Mouse (Mus musculus) kidney, embryonic 14.5 days (tissue): ENCODE measurements around the gene Tcf15. TPM values are rescaled to one million over a fixed set of nuclear protein-coding genes. Genes with fewer than 3 reads are reported as not detected.

Source experiments
- ATAC-seq: fragments of 200-750 bp; cut with Nextera tagmentation; 2 replicates; pipeline ENCODE4 v1.8.0; 2017; ENCODE audit warnings: moderate number of reproducible peaks, mild to moderate bottlenecking, moderate TSS enrichment, moderate library complexity; ENCODE audit not compliant: low FRiP score, low TSS enrichment
- H3K27ac ChIP-seq: fragments of 300-500 bp; sonication (generic); 2 replicates; pipeline ENCODE4 v1.5.1; 2014; ENCODE audit warnings: low read depth, mild to moderate bottlenecking, low read length, moderate library complexity, mixed read lengths
- H3K27me3 ChIP-seq: fragments of 300-500 bp; sonication (generic); 2 replicates; pipeline ENCODE4 v1.6.1; 2014; ENCODE audit warnings: mild to moderate bottlenecking, low read length; ENCODE audit not compliant: control insufficient read depth, insufficient read depth
- H3K36me3 ChIP-seq: fragments of 300-500 bp; sonication (generic); 2 replicates; pipeline ENCODE4 v1.6.1; 2014; ENCODE audit warnings: low read length, mixed read lengths; ENCODE audit not compliant: control insufficient read depth, insufficient read depth
- H3K4me1 ChIP-seq: fragments of 300-500 bp; sonication (generic); 2 replicates; pipeline ENCODE4 v1.6.1; 2014; ENCODE audit warnings: low read length, mixed read lengths; ENCODE audit not compliant: control insufficient read depth, insufficient read depth
- H3K4me2 ChIP-seq: fragments of 300-500 bp; sonication (generic); replicated peaks from 2 replicates; pipeline ENCODE4 v1.6.1; 2014; ENCODE audit warnings: low read depth, mild to moderate bottlenecking, low read length
- H3K4me3 ChIP-seq: fragments of 300-500 bp; sonication (generic); 2 replicates; pipeline ENCODE4 v1.5.1; 2014; ENCODE audit warnings: mild to moderate bottlenecking, low read length
- H3K9ac ChIP-seq: fragments of 300-500 bp; sonication (generic); 2 replicates; pipeline ENCODE4 v1.6.1; 2014; ENCODE audit warnings: low read depth, mild to moderate bottlenecking, low read length, moderate library complexity
- H3K9me3 ChIP-seq: fragments of 300-500 bp; sonication (generic); 2 replicates; pipeline ENCODE4 v1.6.1; 2016; ENCODE audit warnings: low read length; ENCODE audit not compliant: control insufficient read depth
- WGBS: fragments of 180-500 bp; shearing (Covaris S2); extraction: QIAGEN DNeasy Blood & Tissue Kit; methylation state at CpG from one replicate; pipeline ENCODE4 v1.1.7; 2014; 5-methylcytosine and 5-hydroxymethylcytosine counted together
- polyA plus RNA-seq: library from polyadenylated mRNA; unstranded; fragments of >200 nt; fragmentation: Nextera tagmentation; extraction: Ambion mirVana; gene quantifications from 2 replicates; pipeline ENCODE4 v1.2.1, GENCODE M21; 2014

Gene Tcf15
- polyA plus RNA-seq, 1 experiment from 2014 or later: 18.2 TPM

- Histone ChIP-seq H3K27me3 (no peaks in the 10 kb centered on the region), H3K4me2 (peak within 1 kb of the TSS; percentile 91), H3K9me3 (no peaks in the 10 kb centered on the region), H3K4me3 (peak within 1 kb of the TSS; percentile 68), H3K36me3 (no peaks in the 10 kb centered on the region), H3K4me1 (0 out of 2 replicates have a peak, but pooled peaks cover 5% of the 10 kb centered on the region), H3K27ac (peak within 1 kb of the TSS; percentile 47; the same call in 1 of the 2 replicates), H3K9ac (peak within 1 kb of the TSS; percentile 80)
- peak; percentile 91 for ATAC-seq
- WGBS: under 1% methylated on average over 76 of the region's 84 CpGs
Observed at GRCm38 (mm10) chr2:152105318-152106224, 37.8 kb upstream of the Tcf15 start, which contains the start of gene Srxn1. Gene Srxn1, plus strand, starts transcription at chr2:152105516.

- H3K4me3 ChIP-seq: peak overlapping the region; percentile 68
- peak overlapping the region; percentile 91 for H3K4me2 ChIP-seq
- 67% methylated on average over 3 of the region's 3 CpGs for WGBS
- H3K9me3 ChIP-seq: no peaks in the 10 kb centered on the region
- H3K27ac ChIP-seq: no peak overlapping the region
- peak overlapping the region; percentile 80; the same call in 1 of the 2 replicates for H3K9ac ChIP-seq
- no peaks in the 10 kb centered on the region for H3K27me3 ChIP-seq
- H3K4me1 ChIP-seq: 0 out of 2 replicates have a peak, but pooled peaks cover 5% of the 10 kb centered on the region
- H3K36me3 ChIP-seq: no peaks in the 10 kb centered on the region
- no peak for ATAC-seq
Observed at GRCm38 (mm10) chr2:152106225-152106595, 37.2 kb upstream of the Tcf15 start.

DNA sequence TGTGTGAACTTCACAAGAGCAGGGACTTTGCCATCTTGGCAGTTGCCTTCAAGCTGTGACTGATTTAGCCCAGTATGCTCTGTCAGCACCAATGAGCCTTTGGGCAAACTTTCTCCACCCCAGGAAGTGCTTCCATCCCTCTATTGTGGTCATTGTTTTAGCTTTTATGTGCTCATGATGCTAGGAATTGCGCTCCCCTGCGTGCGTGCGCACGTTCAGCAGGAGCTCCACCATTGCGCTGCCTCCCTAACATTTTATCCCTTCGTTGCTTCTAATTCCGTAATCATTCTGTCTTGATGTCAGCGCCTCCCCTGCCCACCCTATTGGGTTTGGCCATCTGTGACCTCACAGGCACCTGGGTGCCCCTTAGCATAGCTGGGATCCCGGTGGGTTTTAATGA lies 36.8 kb upstream of the Tcf15 start:
- Histone ChIP-seq H3K4me1 (0 out of 2 replicates have a peak, but pooled peaks cover 5% of the 10 kb centered on the region), H3K4me2 (no peak overlapping the region; the same call in 1 of the 2 replicates), H3K9ac (no peak overlapping the region), H3K27me3 (no peaks in the 10 kb centered on the region), H3K4me3 (no peak overlapping the region), H3K36me3 (no peaks in the 10 kb centered on the region), H3K27ac (no peak overlapping the region), H3K9me3 (no peaks in the 10 kb centered on the region)
- no peak for ATAC-seq
- WGBS: 88% methylated on average over 10 of the region's 10 CpGs

DNA sequence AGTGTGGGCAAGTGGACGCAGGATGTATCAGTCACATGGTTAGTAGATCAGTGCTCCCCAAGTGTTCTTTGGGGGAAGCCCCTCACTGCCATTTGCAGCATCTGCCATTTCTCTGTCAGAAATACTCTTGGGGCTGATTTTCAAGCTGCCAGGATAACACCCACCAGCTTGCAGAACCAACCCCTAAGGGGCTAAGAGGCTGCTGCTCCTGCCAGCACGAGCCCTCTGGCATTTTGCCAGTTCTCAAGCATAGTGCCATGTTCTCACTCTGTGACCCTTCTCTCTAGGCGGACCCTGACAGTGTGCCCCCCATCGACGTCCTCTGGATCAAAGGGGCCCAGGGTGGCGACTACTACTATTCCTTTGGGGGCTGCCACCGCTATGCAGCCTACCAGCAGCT lies 34.7 kb upstream of the Tcf15 start:
- WGBS: 71% methylated on average over 7 of the region's 7 CpGs
- Histone ChIP-seq H3K9ac (no peak overlapping the region), H3K36me3 (no peaks in the 10 kb centered on the region), H3K4me3 (no peak overlapping the region), H3K4me2 (no peak overlapping the region), H3K4me1 (0 out of 2 replicates have a peak, but pooled peaks cover 5% of the 10 kb centered on the region), H3K9me3 (no peaks in the 10 kb centered on the region), H3K27me3 (no peaks in the 10 kb centered on the region), H3K27ac (no peak overlapping the region)
- no peak for ATAC-seq

DNA sequence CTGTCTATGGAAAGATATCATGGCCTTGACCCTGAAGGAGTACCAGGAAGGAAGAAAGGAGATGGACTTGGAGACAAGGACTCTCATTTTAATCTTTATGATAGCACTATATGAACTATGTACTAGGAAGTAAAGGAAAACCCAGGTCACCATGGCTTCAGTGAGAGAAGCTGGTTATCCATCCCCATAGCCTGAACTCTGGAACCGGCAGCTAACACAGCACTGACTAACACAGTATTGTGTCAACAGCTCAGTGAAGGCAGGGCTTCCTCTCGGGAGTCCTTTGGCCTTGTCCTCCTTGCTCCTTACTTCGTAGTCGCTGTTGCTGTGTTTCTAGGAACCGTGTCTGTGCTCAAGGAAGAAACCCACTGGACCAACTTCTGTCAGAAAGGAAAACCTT lies 34.0 kb upstream of the Tcf15 start:
- Histone ChIP-seq H3K36me3 (no peaks in the 10 kb centered on the region), H3K27ac (no peak overlapping the region), H3K9ac (no peak overlapping the region), H3K9me3 (no peaks in the 10 kb centered on the region), H3K4me1 (peaks cover 7% of the 10 kb centered on the region; the same call in 1 of the 2 replicates), H3K4me2 (no peak overlapping the region), H3K27me3 (0 out of 2 replicates have a peak, but pooled peaks cover 3% of the 10 kb centered on the region), H3K4me3 (no peak overlapping the region)
- 81% methylated on average over 5 of the region's 5 CpGs for WGBS
- no peak for ATAC-seq

DNA sequence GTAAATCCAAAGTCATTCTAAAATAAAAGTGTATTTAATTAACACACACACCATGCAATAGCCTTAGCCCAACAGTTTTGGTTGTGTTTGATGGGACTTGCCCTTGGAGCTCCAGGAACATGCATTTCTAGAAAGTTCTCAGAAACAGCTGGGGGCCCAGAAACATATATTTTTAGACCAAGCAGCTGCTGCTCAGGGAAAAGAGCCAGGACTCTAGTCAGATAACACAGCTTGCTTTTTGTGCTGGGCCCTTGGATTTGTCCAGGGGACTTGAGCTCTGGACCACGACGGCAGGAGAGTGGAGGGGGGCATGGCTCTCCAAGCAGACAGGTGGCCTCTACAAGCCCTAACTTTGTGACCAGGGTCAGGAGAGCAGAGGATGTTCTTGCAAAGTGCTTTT lies 32.0 kb upstream of the Tcf15 start:
- Histone ChIP-seq H3K9ac (no peak overlapping the region), H3K4me3 (no peak overlapping the region), H3K9me3 (no peaks in the 10 kb centered on the region), H3K4me2 (no peak overlapping the region), H3K4me1 (peaks cover 9% of the 10 kb centered on the region; the same call in 1 of the 2 replicates), H3K36me3 (no peaks in the 10 kb centered on the region), H3K27ac (no peak overlapping the region), H3K27me3 (0 out of 2 replicates have a peak, but pooled peaks cover 5% of the 10 kb centered on the region)
- WGBS: 72% methylated on average over 2 of the region's 2 CpGs
- ATAC-seq: no peak

- peak; percentile 91 for ATAC-seq
- H3K9me3 ChIP-seq: no peaks in the 10 kb centered on the region
- H3K4me1 ChIP-seq: peaks cover 6% of the 10 kb centered on the region; the same call in 1 of the 2 replicates
- no peaks in the 10 kb centered on the region for H3K36me3 ChIP-seq
- no peak overlapping the region for H3K9ac ChIP-seq
- no peak overlapping the region for H3K4me2 ChIP-seq
- H3K27me3 ChIP-seq: 0 out of 2 replicates have a peak, but pooled peaks cover 5% of the 10 kb centered on the region
- no peak overlapping the region for H3K27ac ChIP-seq
- no peak overlapping the region for H3K4me3 ChIP-seq
- WGBS: 8% methylated on average over 7 of the region's 7 CpGs
Observed at GRCm38 (mm10) chr2:152111920-152112319, 31.4 kb upstream of the Tcf15 start.

DNA sequence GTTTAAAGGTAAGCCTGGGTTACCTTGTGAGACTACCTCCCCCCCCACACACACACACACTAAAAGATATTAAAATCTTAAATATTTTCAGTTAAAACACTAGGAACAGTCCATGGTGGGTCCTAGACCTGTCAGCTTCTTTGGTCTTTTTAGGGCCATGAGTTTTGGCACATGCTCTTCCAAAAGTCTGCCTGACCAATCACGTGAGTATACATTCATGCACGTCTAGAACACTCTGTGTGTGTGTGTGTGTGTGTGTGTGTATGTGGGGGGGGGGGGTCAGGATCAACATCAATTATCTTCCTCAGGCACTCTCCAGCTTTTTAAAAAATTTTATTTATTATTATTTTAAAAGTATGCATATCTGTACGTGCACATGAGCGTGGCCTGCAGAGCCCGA lies 30.9 kb upstream of the Tcf15 start:
- Histone ChIP-seq H3K9me3 (no peaks in the 10 kb centered on the region), H3K27me3 (0 out of 2 replicates have a peak, but pooled peaks cover 5% of the 10 kb centered on the region), H3K9ac (no peak overlapping the region), H3K4me2 (no peak overlapping the region), H3K27ac (no peak overlapping the region), H3K4me3 (no peak overlapping the region), H3K36me3 (no peaks in the 10 kb centered on the region), H3K4me1 (peaks cover 6% of the 10 kb centered on the region; the same call in 1 of the 2 replicates)
- 80% methylated on average over 5 of the region's 5 CpGs for WGBS
- no peak for ATAC-seq

DNA sequence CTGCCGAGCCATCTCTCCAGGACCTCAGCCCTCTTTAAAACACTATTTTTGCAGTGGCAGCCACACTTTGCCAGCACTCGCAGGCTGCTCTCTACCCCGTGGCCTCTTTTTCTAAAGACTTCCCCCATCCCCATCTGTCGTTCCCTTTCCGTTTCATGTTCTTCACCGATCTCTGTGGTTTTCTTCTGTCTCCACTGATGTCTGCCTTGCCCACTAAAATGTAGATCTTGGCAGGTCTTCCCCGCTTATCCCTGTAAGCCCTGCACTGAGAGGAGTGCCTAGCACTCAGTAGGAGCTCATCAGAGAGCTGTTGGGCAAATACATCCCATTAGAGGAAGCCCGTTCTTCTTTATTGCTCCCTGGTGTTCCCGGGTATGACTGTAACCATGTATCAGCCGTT lies 30.4 kb upstream of the Tcf15 start:
- no peak for ATAC-seq
- H3K4me2 ChIP-seq: no peak overlapping the region
- H3K27ac ChIP-seq: no peak overlapping the region
- H3K4me3 ChIP-seq: no peak overlapping the region
- H3K27me3 ChIP-seq: 0 out of 2 replicates have a peak, but pooled peaks cover 5% of the 10 kb centered on the region
- H3K4me1 ChIP-seq: peaks cover 6% of the 10 kb centered on the region; the same call in 1 of the 2 replicates
- H3K9ac ChIP-seq: no peak overlapping the region
- no peaks in the 10 kb centered on the region for H3K9me3 ChIP-seq
- H3K36me3 ChIP-seq: no peaks in the 10 kb centered on the region
- 65% methylated on average over 10 of the region's 10 CpGs for WGBS
